Mouse (Mus musculus) liver, adult 2 months (tissue): Measurements from ENCODE around the gene Rorc.

Source experiments
- CTCF ChIP-seq: fragments of 200-500 bp; IDR thresholded peaks from 2 replicates; pipeline ENCODE4 v1.5.1; 2011; ENCODE audit warnings: low read depth, low read length, control low read depth
- POLR2A ChIP-seq: fragments of 200-500 bp; IDR thresholded peaks from 2 replicates; pipeline ENCODE4 v1.6.1; 2011; ENCODE audit warnings: low read length, control low read depth; ENCODE audit not compliant: insufficient read depth; ENCODE audit errors: extremely low read depth

DNA sequence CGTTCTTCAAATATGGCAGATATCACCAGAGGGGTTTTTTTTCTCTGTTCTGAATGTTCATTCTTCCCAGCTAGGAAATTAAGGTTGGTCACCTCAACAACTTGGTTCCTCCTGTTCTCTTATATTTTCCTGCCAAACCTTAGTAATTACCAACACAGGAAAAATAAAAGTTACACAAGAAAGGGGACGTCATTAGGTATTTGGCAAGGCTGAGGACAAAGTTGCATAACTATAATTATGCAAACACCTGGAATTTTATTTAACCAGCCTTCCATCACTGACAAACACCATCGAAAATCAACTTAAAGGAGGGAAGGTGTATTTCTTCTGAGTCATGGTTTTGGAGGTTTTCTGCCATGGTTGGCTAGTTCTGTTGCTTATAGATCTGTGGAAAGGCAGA lies 34.1 kb upstream of the Rorc start:
- no peak for TF ChIP-seq CTCF
- TF ChIP-seq POLR2A = no peak
